Mouse (Mus musculus) stomach, embryonic 16.5 days (tissue): ENCODE results near the gene Lsg1. TPM values are rescaled to one million over a fixed set of nuclear protein-coding genes. Genes with fewer than 3 reads are reported as not detected.

Experiments used
- ATAC-seq: fragments of 200-750 bp; cut with Nextera tagmentation; 2 replicates; pipeline ENCODE4 v1.8.0; 2017; ENCODE audit warnings: moderate number of reproducible peaks, moderate TSS enrichment; ENCODE audit not compliant: insufficient read depth, low FRiP score
- H3K27ac ChIP-seq: fragments of 300-500 bp; sonication (generic); 2 replicates; pipeline ENCODE4 v1.5.1; 2014; ENCODE audit warnings: low read length
- H3K27me3 ChIP-seq: fragments of 300-500 bp; sonication (generic); 2 replicates; pipeline ENCODE4 v1.6.1; 2014; ENCODE audit warnings: low read length, control low read depth, mixed read lengths; ENCODE audit not compliant: control insufficient read depth, insufficient read depth
- H3K36me3 ChIP-seq: fragments of 300-500 bp; sonication (generic); 2 replicates; pipeline ENCODE4 v1.6.1; 2014; ENCODE audit warnings: low read length; ENCODE audit not compliant: control insufficient read depth, insufficient read depth
- H3K4me1 ChIP-seq: fragments of 300-500 bp; sonication (generic); 2 replicates; pipeline ENCODE4 v1.6.1; 2014; ENCODE audit warnings: low read length, control low read depth, mixed read lengths; ENCODE audit not compliant: control insufficient read depth, insufficient read depth
- H3K4me2 ChIP-seq: fragments of 300-500 bp; sonication (generic); 2 replicates; pipeline ENCODE4 v1.6.1; 2014; ENCODE audit warnings: low read depth, low read length, mixed read lengths
- H3K4me3 ChIP-seq: fragments of 300-500 bp; sonication (generic); replicated peaks from 2 replicates; pipeline ENCODE4 v1.5.1; 2014; ENCODE audit warnings: mild to moderate bottlenecking, low read length
- H3K9ac ChIP-seq: fragments of 300-500 bp; sonication (generic); 2 replicates; pipeline ENCODE4 v1.6.1; 2014; ENCODE audit warnings: low read length
- H3K9me3 ChIP-seq: fragments of 300-500 bp; sonication (generic); replicated peaks from 2 replicates; pipeline ENCODE4 v1.6.1; 2016; ENCODE audit warnings: low read length, control low read depth; ENCODE audit not compliant: control insufficient read depth
- WGBS: fragments of 180-500 bp; shearing (Covaris S2); extraction: QIAGEN DNeasy Blood & Tissue Kit; methylation state at CpG from one replicate; pipeline ENCODE4 v1.1.7; 2014; 5-methylcytosine and 5-hydroxymethylcytosine counted together
- polyA plus RNA-seq: library from polyadenylated mRNA; unstranded; fragments of >200 nt; fragmentation: Nextera tagmentation; extraction: Ambion mirVana; gene quantifications from 2 replicates; pipeline ENCODE4 v1.2.1, GENCODE M21; 2015

Gene Lsg1
- polyA plus RNA-seq, 1 experiment from 2014 or later: 51.6 TPM

- peaks cover 34% of the 10 kb centered on the region for H3K4me1 ChIP-seq
Observed at GRCm38 (mm10) chr16:30602684-30603530, 15.5 kb upstream of the Lsg1 start.

GRCm38 (mm10) chr16:30601946-30602345 is 14.6 kb upstream of the Lsg1 start:
- H3K4me3 ChIP-seq: peak overlapping the region; percentile 73
- 29% methylated on average over 7 of the region's 7 CpGs for WGBS
- peak overlapping the region; percentile 36; the same call in 1 of the 2 replicates for H3K27ac ChIP-seq
- H3K4me1 ChIP-seq: peaks cover 40% of the 10 kb centered on the region
- ATAC-seq: no peak
- H3K9ac ChIP-seq: peak overlapping the region; percentile 52
- no peaks in the 10 kb centered on the region for H3K9me3 ChIP-seq
- H3K36me3 ChIP-seq: no peaks in the 10 kb centered on the region
- no peaks in the 10 kb centered on the region for H3K27me3 ChIP-seq
- peak overlapping the region; percentile 92 for H3K4me2 ChIP-seq

More at GRCm38 (mm10) chr16:30602684-30603530, 15.5 kb upstream of the Lsg1 start:
- WGBS: 31% methylated on average over 18 of the region's 18 CpGs
- no peak for ATAC-seq
- Histone ChIP-seq H3K9me3 (no peaks in the 10 kb centered on the region), H3K27me3 (no peaks in the 10 kb centered on the region), H3K27ac (peak overlapping the region; percentile 51), H3K9ac (peak overlapping the region; percentile 36), H3K4me3 (peak overlapping the region; percentile 20), H3K36me3 (no peaks in the 10 kb centered on the region), H3K4me2 (peak overlapping the region; percentile 92)

GRCm38 (mm10) chr16:30601046-30601832 is 13.8 kb upstream of the Lsg1 start:
- Histone ChIP-seq H3K4me2 (peak overlapping the region; percentile 92), H3K36me3 (no peaks in the 10 kb centered on the region), H3K4me3 (peak overlapping the region; percentile 73), H3K9ac (peak overlapping the region; percentile 85), H3K4me1 (peaks cover 45% of the 10 kb centered on the region), H3K27ac (peak overlapping the region; percentile 36), H3K27me3 (no peaks in the 10 kb centered on the region), H3K9me3 (no peaks in the 10 kb centered on the region)
- ATAC-seq: no peak
- 11% methylated on average over 42 of the region's 42 CpGs for WGBS

- Histone ChIP-seq H3K27me3 (no peaks in the 10 kb centered on the region), H3K36me3 (no peaks in the 10 kb centered on the region), H3K9ac (peak overlapping the region; percentile 85), H3K9me3 (no peaks in the 10 kb centered on the region), H3K4me1 (peaks cover 45% of the 10 kb centered on the region), H3K27ac (peak overlapping the region; percentile 67), H3K4me3 (peak overlapping the region; percentile 73), H3K4me2 (peak overlapping the region; percentile 92)
- ATAC-seq: 0 out of 2 replicates have a peak, but pooled peaks have one; percentile 4
- WGBS: under 1% methylated on average over 53 of the region's 53 CpGs
Observed at GRCm38 (mm10) chr16:30600431-30601045, 13.1 kb upstream of the Lsg1 start.

GRCm38 (mm10) chr16:30599491-30600268 is 12.3 kb upstream of the Lsg1 start, which contains the start of gene Fam43a:
TSS of gene Fam43a (plus strand) at chr16:30599723.
- Histone ChIP-seq H3K36me3 (no peaks in the 10 kb centered on the region), H3K4me1 (peaks cover 39% of the 10 kb centered on the region), H3K27ac (peak within 1 kb of the TSS; percentile 86), H3K4me3 (peak within 1 kb of the TSS; percentile 73), H3K9me3 (no peaks in the 10 kb centered on the region), H3K9ac (peak within 1 kb of the TSS; percentile 85), H3K4me2 (peak within 1 kb of the TSS; percentile 92), H3K27me3 (no peaks in the 10 kb centered on the region)
- ATAC-seq: peak; percentile 87
- WGBS: under 1% methylated on average over 63 of the region's 63 CpGs

GRCm38 (mm10) chr16:30596959-30597681 is 9.7 kb upstream of the Lsg1 start:
- H3K36me3 ChIP-seq: no peaks in the 10 kb centered on the region
- peak overlapping the region; percentile 67 for H3K27ac ChIP-seq
- H3K4me3 ChIP-seq: peak overlapping the region; percentile 34
- 9% methylated on average over 16 of the region's 16 CpGs for WGBS
- H3K27me3 ChIP-seq: no peaks in the 10 kb centered on the region
- H3K9ac ChIP-seq: peak overlapping the region; percentile 54; the same call in 1 of the 2 replicates
- H3K4me1 ChIP-seq: peaks cover 27% of the 10 kb centered on the region
- ATAC-seq: peak; percentile 30; the same call in 1 of the 2 replicates
- H3K9me3 ChIP-seq: no peaks in the 10 kb centered on the region
- peak overlapping the region; percentile 50 for H3K4me2 ChIP-seq

GRCm38 (mm10) chr16:30595835-30596557 is 8.6 kb upstream of the Lsg1 start:
- Histone ChIP-seq H3K36me3 (no peaks in the 10 kb centered on the region), H3K9me3 (no peaks in the 10 kb centered on the region), H3K4me1 (peaks cover 15% of the 10 kb centered on the region), H3K4me3 (no peak overlapping the region), H3K9ac (no peak overlapping the region), H3K4me2 (0 out of 2 replicates have a peak overlapping the region, but pooled peaks have one; percentile 50), H3K27me3 (no peaks in the 10 kb centered on the region), H3K27ac (0 out of 2 replicates have a peak overlapping the region, but pooled peaks have one; percentile 15)
- no peak for ATAC-seq
- 54% methylated on average over 14 of the region's 14 CpGs for WGBS
